Mouse (Mus musculus): ENCODE measurements around the gene Etv6.
"Not testable (repeated sequence)": the region's sequence is repeated elsewhere in the genome, so short reads cannot be mapped to it uniquely, and the experiment has no call there.

Etv6 gene

GRCm38 (mm10) chr6:134035490-134036405 lies at the start of gene Etv6:
Gene Etv6, plus strand, starts transcription at chr6:134035700.
- no peak for DNase-seq (ENCODE audit: low spot score)

GRCm38 (mm10) chr6:133986161-133986560 lies 49.3 kb upstream of the Etv6 start:
- no peak for DNase-seq (ENCODE audit: low spot score)

- no peak for DNase-seq (ENCODE audit: low spot score)
Observed at GRCm38 (mm10) chr6:133987068-133987591, 48.4 kb upstream of the Etv6 start.

GRCm38 (mm10) chr6:133988011-133988410 lies 47.5 kb upstream of the Etv6 start:
- DNase-seq (ENCODE audit: low spot score), result no peak

DNA sequence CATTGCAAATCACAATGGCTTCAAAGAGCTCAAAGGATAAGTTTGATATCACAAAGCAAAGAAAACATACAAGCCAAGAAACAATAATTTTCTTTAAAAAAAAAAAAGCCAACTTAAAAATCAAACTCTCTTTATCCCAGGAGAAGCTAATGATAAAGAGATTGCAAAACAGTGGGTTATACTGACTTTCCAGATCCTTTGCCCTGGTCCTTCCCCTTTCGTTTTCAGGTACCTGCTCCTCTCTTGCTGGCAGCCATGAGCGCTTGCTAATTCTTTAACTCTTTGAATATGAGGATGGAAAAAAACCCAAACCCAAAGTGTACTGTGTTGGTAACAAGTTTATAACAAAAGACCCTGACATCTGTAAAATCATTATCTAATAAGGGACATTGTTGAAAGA lies 38.0 kb upstream of the Etv6 start:
- DNase-seq (ENCODE audit: low spot score), result no peak

- DNase-seq (ENCODE audit: low spot score), result no peak
Observed at GRCm38 (mm10) chr6:133997935-133998334, 37.6 kb upstream of the Etv6 start.

- not testable (repeated sequence) for DNase-seq (ENCODE audit: low spot score)
Observed at GRCm38 (mm10) chr6:134014488-134015110, 20.9 kb upstream of the Etv6 start.

DNA sequence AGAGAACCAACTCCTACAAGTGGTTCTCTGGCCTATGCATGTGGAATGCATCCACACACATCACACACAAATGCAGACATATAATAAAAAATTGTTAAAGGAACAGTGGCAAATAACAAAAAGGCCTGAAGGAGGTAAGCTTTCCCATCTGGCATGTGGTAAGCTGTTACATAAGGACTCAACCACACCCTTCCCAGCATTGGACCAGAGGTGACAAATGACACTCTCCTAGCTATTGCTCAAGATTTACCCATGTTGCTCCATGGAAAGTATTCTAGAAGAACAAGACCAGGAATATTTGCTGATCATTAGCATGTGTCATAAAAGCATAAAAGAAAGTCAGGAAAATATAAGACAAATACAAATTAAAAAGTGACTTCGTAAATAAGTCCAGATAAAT lies 16.7 kb upstream of the Etv6 start:
- no peak for DNase-seq (ENCODE audit: low spot score)

DNA sequence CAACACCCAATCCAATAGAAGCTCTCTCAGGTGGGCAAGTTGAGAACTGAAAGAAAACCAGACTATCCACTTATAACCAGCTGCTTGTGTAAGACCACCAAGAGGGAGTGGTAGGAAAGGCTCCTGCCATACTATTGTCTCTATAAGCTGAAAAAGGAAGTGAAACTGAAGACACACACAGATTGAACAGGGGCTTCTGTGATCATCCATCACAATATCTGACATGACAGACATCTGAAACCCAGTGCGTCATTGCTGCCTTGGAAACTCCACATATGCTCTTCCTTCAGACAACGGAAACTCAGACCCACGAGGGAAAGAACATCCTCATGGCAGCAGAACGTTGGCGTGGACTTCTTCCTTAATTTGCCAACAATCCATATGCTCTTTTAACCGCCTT lies 14.7 kb upstream of the Etv6 start:
- no peak for DNase-seq (ENCODE audit: low spot score)

DNA sequence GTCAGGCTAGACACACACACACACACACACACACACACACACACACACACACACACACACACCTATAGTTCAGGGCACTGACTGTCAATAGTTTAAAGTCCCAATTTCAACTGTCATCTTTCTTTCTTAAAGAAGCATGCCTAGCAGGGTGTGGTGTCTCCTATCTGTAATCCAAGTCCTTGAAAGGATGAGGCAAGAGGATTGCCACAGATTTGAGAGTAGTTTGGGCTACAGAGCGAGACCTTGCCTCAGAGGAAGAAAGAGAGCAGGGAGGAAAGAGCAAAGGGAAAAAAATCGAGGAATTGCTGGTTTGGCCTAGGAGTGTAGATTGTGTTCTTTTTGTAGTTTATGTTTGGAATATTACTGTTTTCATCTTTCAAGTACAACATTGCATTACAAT lies 9.2 kb upstream of the Etv6 start:
- DNase-seq (ENCODE audit: low spot score), result no peak

GRCm38 (mm10) chr6:134027022-134027421 lies 8.5 kb upstream of the Etv6 start:
- DNase-seq (ENCODE audit: low spot score), result no peak

GRCm38 (mm10) chr6:134032451-134032850 lies 3.0 kb upstream of the Etv6 start:
- DNase-seq (ENCODE audit: low spot score), result no peak

DNA sequence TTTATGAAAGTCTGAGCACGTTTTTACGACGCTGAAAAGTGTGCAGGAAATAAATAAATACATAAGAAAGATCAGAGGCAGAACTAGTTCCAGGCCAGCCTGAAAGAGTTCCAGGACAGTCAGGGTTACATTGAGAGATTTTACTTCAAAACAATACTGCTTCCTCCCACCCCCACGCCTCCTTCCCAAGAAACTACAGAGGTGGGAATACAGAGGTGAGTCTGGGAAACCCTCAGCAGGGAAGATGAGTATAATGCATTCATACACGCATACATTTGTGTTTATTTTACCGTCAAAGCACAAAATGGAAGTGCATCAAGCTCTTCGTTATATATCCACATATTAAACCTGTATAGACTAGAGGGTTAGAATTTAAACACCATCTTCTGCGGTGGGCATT lies 1.1 kb upstream of the Etv6 start:
- DNase-seq (ENCODE audit: low spot score), result no peak

DNA sequence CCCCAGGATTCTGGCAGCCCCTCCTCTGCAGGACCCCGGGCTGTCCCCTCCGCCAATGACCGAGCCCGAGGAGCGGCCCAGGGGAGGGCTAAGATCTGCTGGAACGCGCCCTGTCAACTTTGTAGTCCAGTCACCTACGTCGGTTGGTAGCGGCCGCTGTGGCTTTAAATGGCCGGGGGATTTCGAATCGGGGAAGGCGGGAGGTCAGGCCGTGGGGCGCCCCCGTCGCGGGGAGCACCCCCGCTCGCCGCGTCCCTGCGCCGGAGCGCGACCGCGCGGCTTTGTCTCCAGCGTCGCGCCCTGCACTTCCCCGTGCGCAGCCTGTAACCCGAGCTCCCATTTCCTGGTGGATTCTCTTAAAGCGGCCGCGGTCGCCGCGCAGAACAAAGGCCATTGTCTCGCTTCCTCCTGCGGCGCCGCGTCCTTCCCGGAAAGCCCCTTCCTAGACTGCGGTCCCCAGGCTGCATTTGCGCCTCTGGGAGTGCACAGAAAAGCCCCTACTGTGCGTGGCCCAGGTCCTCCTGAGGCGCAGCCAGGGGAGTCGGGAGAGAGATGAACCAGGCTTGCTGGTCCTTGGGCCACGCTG lies 503 bp upstream of the Etv6 start:
- no peak for DNase-seq (ENCODE audit: low spot score)

DNA sequence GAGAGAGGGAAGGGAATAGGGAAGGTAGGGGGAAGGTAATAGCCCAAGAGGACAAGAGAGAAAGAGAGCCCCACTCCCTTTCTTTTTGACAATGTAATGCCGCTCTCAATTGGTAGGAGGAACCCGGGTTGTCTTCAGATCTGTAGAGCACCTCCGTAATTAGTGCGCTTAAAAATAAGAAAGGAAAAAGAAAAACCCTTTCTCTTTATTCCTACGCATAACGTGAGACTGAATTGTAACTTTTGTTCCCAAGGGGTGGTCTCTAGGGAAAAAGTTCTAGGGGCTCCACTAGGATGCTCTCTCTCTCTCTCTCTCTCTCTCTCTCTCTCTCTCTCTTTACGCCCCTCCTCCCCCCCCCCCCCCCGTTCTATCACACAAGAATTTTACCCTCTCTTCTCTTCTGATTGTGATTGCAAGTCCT lies 1.0 kb downstream of the Etv6 start:
- no peak for DNase-seq (ENCODE audit: low spot score)

- no peak for DNase-seq (ENCODE audit: low spot score)
Observed at GRCm38 (mm10) chr6:134036951-134037431, 1.5 kb downstream of the Etv6 start.

GRCm38 (mm10) chr6:134037960-134038359 lies 2.5 kb downstream of the Etv6 start:
- DNase-seq (ENCODE audit: low spot score), result no peak

GRCm38 (mm10) chr6:134038881-134039280 lies 3.4 kb downstream of the Etv6 start:
- DNase-seq (ENCODE audit: low spot score), result no peak

DNA sequence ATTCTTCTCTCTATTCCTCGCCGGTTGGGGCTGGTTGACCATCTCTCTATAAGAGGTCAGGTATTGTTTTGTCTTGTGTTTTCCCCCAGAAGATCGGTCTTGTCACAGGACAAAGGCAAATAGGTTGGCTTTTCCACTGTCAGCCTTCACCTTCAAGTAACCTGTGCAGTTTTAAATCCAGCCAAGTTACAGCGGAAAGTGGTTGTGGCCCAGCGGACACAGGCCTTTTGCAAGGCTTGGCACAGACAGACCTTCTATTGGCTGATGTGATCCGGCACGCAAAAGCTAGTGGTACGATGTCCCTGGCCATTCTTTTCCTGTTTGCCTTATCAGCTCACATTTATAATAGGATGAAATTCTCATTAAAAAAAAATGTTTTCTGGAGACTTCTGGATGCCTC lies 3.9 kb downstream of the Etv6 start:
- no peak for DNase-seq (ENCODE audit: low spot score)

- DNase-seq (ENCODE audit: low spot score), result no peak
Observed at GRCm38 (mm10) chr6:134040312-134040711, 4.8 kb downstream of the Etv6 start.

- no peak for DNase-seq (ENCODE audit: low spot score)
Observed at GRCm38 (mm10) chr6:134041286-134041685, 5.8 kb downstream of the Etv6 start.

GRCm38 (mm10) chr6:134041916-134042315 lies 6.4 kb downstream of the Etv6 start:
- no peak for DNase-seq (ENCODE audit: low spot score)

- DNase-seq (ENCODE audit: low spot score), result no peak
Observed at GRCm38 (mm10) chr6:134043545-134043944, 8.0 kb downstream of the Etv6 start.

All from layer of hippocampus, adult 9-10 months (tissue).